Mouse (Mus musculus) heart, embryonic 14.5 days (tissue): ENCODE measurements around the gene Etv4. TPM values are rescaled to one million over a fixed set of nuclear protein-coding genes. Genes with fewer than 3 reads are reported as not detected.

Experiments
- ATAC-seq: fragments of 200-750 bp; cut with Nextera tagmentation; 2 replicates; pipeline ENCODE4 v1.8.0; 2017; ENCODE audit warnings: low read depth, moderate TSS enrichment; ENCODE audit not compliant: insufficient number of reproducible peaks, insufficient read depth, low FRiP score
- H3K27ac ChIP-seq, 2 experiments: fragments of 200-500 bp in 1 of 2; fragments of 300-500 bp in 1 of 2; sonication (generic) in 1 of 2; replicated peaks in 1 of 2; 2 replicates each; pipeline ENCODE4 v1.5.1; 2012 to 2014; ENCODE audit warnings: low read depth in 2 of 2, low read length in 2 of 2, control low read depth in 1 of 2, mild to moderate bottlenecking in 1 of 2, mixed read lengths in 1 of 2; ENCODE audit not compliant: control insufficient read depth in 1 of 2, insufficient read depth in 1 of 2
- H3K27me3 ChIP-seq: fragments of 300-500 bp; sonication (generic); 2 replicates; pipeline ENCODE4 v1.6.1; 2014; ENCODE audit warnings: mild to moderate bottlenecking, low read length, control low read depth; ENCODE audit not compliant: control insufficient read depth, insufficient read depth
- H3K36me3 ChIP-seq: fragments of 300-500 bp; sonication (generic); 2 replicates; pipeline ENCODE4 v1.6.1; 2014; ENCODE audit warnings: mild to moderate bottlenecking, control low read depth, low read length, mixed read lengths; ENCODE audit not compliant: control insufficient read depth, insufficient read depth
- H3K4me1 ChIP-seq, 2 experiments: fragments of 200-500 bp in 1 of 2; fragments of 300-500 bp in 1 of 2; sonication (generic) in 1 of 2; 2 replicates each; pipeline ENCODE4 v1.6.1; 2012 to 2014; ENCODE audit warnings: low read length in 2 of 2, control low read depth in 1 of 2, mixed read lengths in 1 of 2; ENCODE audit not compliant: control insufficient read depth in 2 of 2, insufficient read depth in 2 of 2
- H3K4me2 ChIP-seq: fragments of 300-500 bp; sonication (generic); 2 replicates; pipeline ENCODE4 v1.6.1; 2014; ENCODE audit warnings: mild to moderate bottlenecking, low read length
- H3K4me3 ChIP-seq, 2 experiments: fragments of 200-500 bp in 1 of 2; fragments of 300-500 bp in 1 of 2; sonication (generic) in 1 of 2; 2 replicates each; pipeline ENCODE4 v1.5.1; 2012 to 2014; ENCODE audit warnings: low read length in 2 of 2, mild to moderate bottlenecking in 2 of 2, control low read depth in 1 of 2, low read depth in 1 of 2, moderate library complexity in 1 of 2; ENCODE audit not compliant: control insufficient read depth in 1 of 2, insufficient read depth in 1 of 2
- H3K9ac ChIP-seq: fragments of 300-500 bp; sonication (generic); 2 replicates; pipeline ENCODE4 v1.6.1; 2014; ENCODE audit warnings: mild to moderate bottlenecking, low read length
- H3K9me3 ChIP-seq: fragments of 300-500 bp; sonication (generic); 2 replicates; pipeline ENCODE4 v1.6.1; 2016; ENCODE audit warnings: low read length, control low read depth; ENCODE audit not compliant: control insufficient read depth
- WGBS: fragments of 180-500 bp; shearing (Covaris S2); extraction: QIAGEN DNeasy Blood & Tissue Kit; methylation state at CpG from one replicate; pipeline ENCODE4 v1.1.7; 2014; 5-methylcytosine and 5-hydroxymethylcytosine counted together
- polyA plus RNA-seq: library from polyadenylated mRNA; unstranded; fragments of >200 nt; fragmentation: Nextera tagmentation; extraction: Ambion mirVana; gene quantifications from 2 replicates; pipeline ENCODE4 v1.2.1, GENCODE M21; 2014

Gene Etv4
- polyA plus RNA-seq, 1 experiment from 2014 or later = 4.0 TPM

DNA sequence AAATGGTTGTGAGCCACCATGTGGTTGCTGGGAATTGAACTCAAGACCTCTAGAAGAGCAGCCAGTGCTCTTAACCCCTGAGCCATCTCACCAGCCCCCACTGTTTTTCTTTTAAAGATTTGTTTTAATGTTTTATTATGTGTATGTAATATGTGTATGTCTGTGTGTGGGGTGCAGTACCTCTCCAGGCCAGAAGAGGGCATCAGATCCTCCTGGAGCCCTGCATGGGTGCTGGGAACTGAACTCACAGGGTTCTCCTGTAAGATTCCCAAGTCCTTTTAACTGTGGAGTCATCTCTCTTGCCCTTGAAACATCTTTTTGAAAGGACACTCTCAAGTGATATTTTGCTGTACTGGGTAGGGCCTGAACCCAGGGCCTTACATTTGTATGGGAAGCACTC is 34.7 kb upstream of the Etv4 start:
- Histone ChIP-seq H3K9ac (no peak overlapping the region), H3K27me3 (no peaks in the 10 kb centered on the region), H3K36me3 (no peaks in the 10 kb centered on the region), H3K27ac (no peak overlapping the region), H3K9me3 (peaks cover 4% of the 10 kb centered on the region; the same call in 1 of the 2 replicates), H3K4me2 (no peak overlapping the region), H3K4me1 (peaks cover 20 to 26% of the 10 kb centered on the region in 2 experiments), H3K4me3 (no peak overlapping the region)
- ATAC-seq = no peak

DNA sequence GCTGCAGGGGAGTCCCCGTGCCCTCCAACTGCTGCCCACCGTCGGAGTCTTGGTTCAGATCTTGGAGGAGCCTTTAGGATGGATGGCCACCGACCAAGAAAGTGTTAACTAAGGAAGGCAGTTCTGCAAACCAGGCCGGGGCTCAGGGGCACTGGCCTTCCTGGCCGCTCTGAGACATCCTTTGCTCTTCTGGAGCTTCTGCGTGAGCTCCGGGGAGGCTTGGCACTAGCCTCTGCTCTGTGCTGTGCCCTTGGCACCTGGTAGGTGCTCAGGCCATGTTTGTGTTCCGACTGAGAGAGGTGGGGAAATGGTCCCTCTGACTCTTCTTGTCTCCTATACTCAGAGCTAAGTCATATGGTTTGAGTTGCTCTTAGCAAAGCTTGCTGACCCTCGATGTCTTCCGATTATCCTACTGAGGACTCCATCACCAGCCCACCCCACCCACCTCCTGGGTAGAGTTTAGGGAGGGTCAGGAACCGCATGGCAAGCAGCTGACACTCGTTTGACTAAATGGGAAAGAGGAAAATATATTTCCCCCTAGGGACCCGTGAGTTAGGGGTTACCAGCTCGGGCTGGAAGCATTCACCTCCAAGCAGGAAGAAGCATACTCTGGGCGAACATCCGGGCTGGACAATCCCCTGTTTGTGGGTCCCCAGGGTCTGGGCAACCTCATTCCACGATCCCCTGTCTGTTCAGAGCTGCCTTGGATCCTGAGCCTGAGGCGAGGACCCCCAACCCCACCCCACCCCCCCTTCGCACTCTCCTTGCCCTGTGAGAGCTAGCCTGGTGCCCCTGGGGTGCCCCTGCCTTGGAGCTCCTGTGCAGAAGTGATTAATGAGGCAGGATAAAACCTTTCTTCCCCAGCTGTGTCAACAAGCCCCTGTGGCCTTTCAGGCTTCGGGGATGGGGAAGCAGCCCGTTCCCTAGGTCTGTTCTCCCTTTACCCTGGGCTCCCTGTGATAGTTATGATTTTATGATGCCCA is 30.2 kb upstream of the Etv4 start:
- Histone ChIP-seq H3K36me3 (no peaks in the 10 kb centered on the region), H3K4me2 (peak overlapping the region; percentile 54; the same call in 1 of the 2 replicates), H3K27me3 (peaks cover 6% of the 10 kb centered on the region; the same call in 1 of the 2 replicates), H3K4me1 (peaks cover 12 to 18% of the 10 kb centered on the region in 2 experiments), H3K4me3 (no peak overlapping the region), H3K27ac (0 out of 4 replicates have a peak overlapping the region, but pooled peaks of 1 of the 2 experiments have one; percentile 6), H3K9me3 (peaks cover 4% of the 10 kb centered on the region; the same call in 1 of the 2 replicates), H3K9ac (peak overlapping the region; percentile 27; the same call in 1 of the 2 replicates)
- peak; percentile 22; the same call in 1 of the 2 replicates for ATAC-seq
- WGBS = 26% methylated on average over 22 of the region's 22 CpGs

DNA sequence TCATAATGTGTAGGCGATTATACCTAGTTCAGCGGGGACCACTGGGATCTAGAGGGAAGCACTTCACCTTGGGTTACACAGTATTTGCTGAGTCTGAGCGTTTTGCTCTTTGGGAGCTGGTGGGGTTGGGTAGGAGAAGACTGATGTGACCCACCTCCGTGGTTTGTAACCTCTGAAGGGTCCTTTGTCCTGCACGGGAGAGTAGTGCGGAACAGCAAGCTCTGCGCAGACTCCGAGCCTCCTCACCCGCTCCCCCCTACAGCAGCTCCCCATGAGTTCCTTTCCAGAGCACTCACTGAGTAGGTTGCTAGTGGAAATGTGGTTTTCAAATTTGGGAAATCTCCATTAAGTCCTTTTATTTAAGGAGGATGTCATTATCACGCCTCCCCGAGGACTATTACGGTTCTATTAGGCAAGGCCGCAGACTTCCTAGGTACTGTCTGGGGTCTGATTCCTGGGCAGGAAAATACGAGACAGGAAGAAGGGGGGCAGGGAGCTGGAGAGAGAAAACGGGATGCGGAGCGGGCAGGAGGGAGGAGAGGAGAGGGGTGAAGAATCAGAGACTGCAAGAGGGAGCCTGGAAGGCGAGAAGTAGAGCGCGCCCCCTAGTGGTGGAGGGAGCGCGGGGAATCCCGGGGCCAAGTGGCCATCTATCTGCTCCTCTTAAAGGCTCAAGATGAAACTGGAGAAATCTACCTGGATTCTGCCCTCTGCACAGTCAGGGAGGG is 29.4 kb upstream of the Etv4 start:
- H3K9me3 ChIP-seq = no peaks in the 10 kb centered on the region
- H3K4me3 ChIP-seq = peak overlapping the region in 1 of 2 experiments; percentile 11; a peak in 2 of 4 replicates

GRCm38 (mm10) chr11:101813259-101813658 is 28.1 kb upstream of the Etv4 start:
- H3K4me3 ChIP-seq = no peak overlapping the region
- H3K4me2 ChIP-seq = no peak overlapping the region
- H3K9me3 ChIP-seq = no peaks in the 10 kb centered on the region
- H3K27me3 ChIP-seq = peaks cover 6% of the 10 kb centered on the region; the same call in 1 of the 2 replicates
- 3% methylated on average over 7 of the region's 7 CpGs for whole genome bisulfite sequencing
- H3K36me3 ChIP-seq = no peaks in the 10 kb centered on the region
- ATAC-seq = no peak
- no peak overlapping the region for H3K9ac ChIP-seq
- no peak overlapping the region for H3K27ac ChIP-seq
- H3K4me1 ChIP-seq = peaks cover 9 to 16% of the 10 kb centered on the region in 2 experiments; a peak in 3 of 4 replicates

More for the DNA sequence above, 29.4 kb upstream of the Etv4 start:
- H3K36me3 ChIP-seq = no peaks in the 10 kb centered on the region
- peak; percentile 60; the same call in 1 of the 2 replicates for ATAC-seq
- H3K27me3 ChIP-seq = peaks cover 6% of the 10 kb centered on the region; the same call in 1 of the 2 replicates
- WGBS = 19% methylated on average over 22 of the region's 23 CpGs
- peak overlapping the region; percentile 54 for H3K4me2 ChIP-seq
- H3K4me1 ChIP-seq = peaks cover 9 to 16% of the 10 kb centered on the region in 2 experiments; a peak in 3 of 4 replicates
- H3K9ac ChIP-seq = peak overlapping the region; percentile 47
- peak overlapping the region in 1 of 2 experiments; percentile 20; a peak in 1 of 4 replicates for H3K27ac ChIP-seq

DNA sequence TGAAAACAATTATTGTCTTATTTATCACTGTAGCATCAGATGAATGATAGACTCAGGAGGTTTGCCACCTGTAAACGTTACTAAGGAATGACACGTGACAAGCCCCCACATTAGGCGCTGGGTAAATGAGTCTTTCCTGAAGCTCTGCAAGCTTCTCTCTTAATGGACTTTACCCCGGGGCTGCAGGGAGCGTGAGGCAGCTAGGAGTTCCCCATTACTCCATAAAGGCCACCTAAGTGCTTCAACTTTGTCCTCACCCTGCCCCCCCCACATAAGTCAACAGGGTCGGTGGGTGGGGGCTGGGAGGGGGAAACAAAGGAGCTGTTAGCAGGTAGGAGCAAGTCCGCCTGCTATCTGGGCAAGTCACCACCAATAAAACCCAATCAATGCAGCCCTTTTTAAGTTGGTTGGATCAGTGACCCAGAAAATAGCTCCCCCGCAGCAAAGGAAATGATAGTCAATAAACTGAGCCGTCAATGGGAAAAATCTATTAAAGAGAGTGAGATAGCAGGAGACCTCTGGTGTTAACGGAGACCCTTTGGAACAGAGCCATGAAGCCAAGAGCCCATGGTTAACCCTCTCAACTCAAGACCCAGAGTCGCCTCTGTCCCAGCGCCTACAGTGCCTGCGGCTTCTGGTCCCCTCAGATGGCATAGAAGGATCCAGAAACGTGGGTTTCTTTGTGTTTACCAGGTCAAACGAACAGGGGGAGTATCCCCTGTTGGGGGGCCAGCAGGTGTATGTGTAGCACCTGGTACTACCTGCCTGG is 24.1 kb upstream of the Etv4 start:
- H3K36me3 ChIP-seq = no peaks in the 10 kb centered on the region
- no peak overlapping the region for H3K4me3 ChIP-seq
- peaks cover under 1% of the 10 kb centered on the region in 2 experiments; a peak in 1 of 4 replicates for H3K4me1 ChIP-seq
- H3K4me2 ChIP-seq = no peak overlapping the region
- H3K27me3 ChIP-seq = peaks cover 6% of the 10 kb centered on the region; the same call in 1 of the 2 replicates
- no peak for ATAC-seq
- no peak overlapping the region for H3K9ac ChIP-seq
- WGBS = 43% methylated on average over 15 of the region's 15 CpGs
- no peaks in the 10 kb centered on the region for H3K9me3 ChIP-seq
- no peak overlapping the region for H3K27ac ChIP-seq

GRCm38 (mm10) chr11:101807266-101807665 is 22.1 kb upstream of the Etv4 start:
- Histone ChIP-seq H3K27me3 (no peaks in the 10 kb centered on the region), H3K27ac (no peak overlapping the region), H3K9ac (no peak overlapping the region), H3K9me3 (no peaks in the 10 kb centered on the region), H3K4me3 (no peak overlapping the region), H3K36me3 (no peaks in the 10 kb centered on the region), H3K4me2 (no peak overlapping the region), H3K4me1 (no peaks in the 10 kb centered on the region)
- ATAC-seq = no peak
- 79% methylated on average over 10 of the region's 10 CpGs for WGBS
